Mouse (Mus musculus): ENCODE measurements around the gene Neu3.

The Neu3 gene
- long read RNA-seq, experiment 1 = 0 reads
- long read RNA-seq, experiment 2 = 0 reads

DNA sequence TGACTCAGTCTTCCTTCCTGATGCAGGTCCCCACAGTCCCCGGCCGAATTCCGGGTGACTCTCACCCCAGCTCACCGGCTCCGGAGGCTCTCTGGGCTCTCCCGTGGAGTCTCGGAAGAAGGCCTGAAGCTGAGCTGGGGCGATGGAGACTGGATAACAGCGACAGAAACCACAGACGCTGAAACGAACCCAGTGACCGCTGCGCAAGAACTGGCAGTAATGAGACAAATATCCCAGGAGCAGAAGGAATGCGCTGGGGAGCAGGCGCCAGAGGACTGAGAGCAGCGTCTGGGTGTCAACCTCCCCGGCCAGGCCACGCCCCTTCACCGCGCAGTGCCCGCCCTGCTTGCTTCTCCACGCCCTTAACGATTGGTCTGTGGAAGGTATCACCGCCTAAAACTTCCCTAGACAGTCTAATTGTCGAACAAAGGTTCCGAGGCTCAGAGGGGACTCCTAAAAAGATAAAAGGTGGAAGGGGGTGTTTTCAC, at the start of gene Neu3:
TSS of gene Neu3 (minus strand) at position 335 of the 488 bp plus-strand sequence.
- intact Hi-C loops (cut with DNase I) = no loop called here

DNA sequence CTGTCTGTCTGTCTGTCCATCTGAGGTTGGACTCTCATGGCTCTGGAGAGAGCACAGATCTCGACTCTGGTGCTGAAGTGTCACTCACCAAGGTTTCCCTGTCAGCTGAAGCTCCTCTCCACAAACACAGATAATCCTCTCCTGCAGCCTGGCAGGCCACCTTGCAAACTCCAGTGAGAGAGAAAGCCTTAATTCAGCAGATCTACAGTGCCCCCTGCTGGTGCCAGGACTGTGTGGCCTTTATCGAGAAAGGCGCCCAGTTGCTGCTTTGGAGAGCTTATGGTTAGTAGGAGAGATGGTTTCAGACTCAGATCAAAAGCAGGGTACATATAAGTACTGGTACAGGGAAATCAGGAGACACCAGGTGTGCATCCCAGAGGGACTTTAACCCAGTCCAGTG, 48.1 kb upstream of the Neu3 start:
- intact Hi-C loops (cut with DNase I) = loop anchor here (2.0 to 5.0 kb wide), 2 partner anchors 64 to 254 kb away; no protein-coding TSS in a partner anchor

DNA sequence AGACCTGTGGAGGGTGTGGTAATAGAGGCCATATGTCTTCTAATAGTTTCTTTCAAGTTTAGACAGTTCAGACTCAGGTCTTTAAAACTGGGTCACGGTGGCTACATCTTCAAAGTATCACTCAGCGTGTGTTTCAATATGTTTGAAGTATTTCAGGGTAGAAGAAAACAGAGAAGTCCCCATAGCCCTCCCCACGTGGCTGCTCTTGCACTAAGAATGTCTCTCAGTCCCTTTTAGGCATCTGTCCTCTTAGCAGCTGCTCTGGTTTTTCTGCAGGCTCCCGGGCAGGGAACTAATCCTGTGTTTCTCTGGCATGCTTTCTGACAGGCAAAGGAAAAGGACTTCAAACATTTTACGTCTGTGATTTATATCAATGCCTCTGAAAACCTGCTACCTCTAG, 47.7 kb upstream of the Neu3 start:
- intact Hi-C loops (cut with DNase I) = loop anchor here (2.0 to 5.0 kb wide), 2 partner anchors 63 to 254 kb away; no protein-coding TSS in a partner anchor

DNA sequence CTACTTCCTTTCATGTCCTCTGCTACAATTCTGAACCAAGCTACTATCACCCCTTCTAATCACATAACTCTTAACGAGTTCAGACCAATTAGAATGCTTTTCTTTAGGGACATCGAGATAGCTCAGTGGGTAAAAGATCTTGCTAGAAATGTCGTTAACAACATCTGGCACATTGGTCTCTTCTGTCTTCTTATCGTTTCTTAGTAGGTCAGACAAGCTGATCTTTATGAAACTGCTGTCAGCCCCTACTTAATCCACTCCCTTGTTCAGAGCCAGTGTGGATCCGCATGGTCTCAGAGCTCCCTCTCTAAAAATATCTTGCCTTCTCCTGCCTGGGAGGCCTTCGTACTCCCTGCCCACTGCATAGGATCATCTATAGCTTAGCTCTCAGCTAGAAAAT, 45.7 kb upstream of the Neu3 start:
- intact Hi-C loops (cut with DNase I) = no loop called here

DNA sequence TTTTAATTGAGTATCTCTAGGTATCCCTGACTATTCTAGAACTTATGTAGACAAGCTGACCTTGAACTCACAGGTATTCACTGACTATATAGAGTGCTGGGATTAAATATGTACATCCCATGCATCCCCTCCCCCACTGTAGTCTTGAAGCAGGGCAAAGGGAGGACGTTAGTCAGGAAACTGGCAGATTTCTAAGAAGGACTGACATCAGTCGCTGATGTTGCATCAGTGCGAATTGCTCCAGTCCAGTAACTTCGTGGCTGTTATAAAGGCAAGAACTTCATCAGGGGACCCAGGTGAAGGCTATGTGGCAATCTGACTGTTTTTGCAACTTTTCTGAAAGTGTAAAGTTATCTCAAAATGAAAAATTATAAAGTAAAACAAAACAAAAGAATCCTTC, 41.1 kb upstream of the Neu3 start:
- intact Hi-C loops (cut with DNase I) = no loop called here

DNA sequence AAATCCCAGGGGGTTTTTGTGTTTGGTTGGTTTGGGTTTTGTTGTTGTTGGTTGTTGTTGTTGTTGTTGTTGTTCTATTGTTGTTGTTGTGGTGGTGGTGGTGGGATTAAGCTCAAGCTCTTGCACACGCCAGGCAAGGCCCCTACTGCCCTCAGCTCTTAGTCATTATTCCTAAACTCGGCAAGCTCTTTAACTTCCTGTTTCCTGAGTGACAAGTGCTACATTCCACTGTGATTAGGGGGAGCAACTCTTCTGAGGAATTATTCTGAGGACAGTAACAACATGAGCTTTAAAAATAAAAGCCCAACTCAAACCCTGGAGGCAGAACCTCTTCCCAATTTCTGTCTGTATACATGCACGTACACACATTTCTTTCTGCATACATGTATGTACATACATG, 37.0 kb upstream of the Neu3 start:
- intact Hi-C loops (cut with DNase I) = no loop called here

DNA sequence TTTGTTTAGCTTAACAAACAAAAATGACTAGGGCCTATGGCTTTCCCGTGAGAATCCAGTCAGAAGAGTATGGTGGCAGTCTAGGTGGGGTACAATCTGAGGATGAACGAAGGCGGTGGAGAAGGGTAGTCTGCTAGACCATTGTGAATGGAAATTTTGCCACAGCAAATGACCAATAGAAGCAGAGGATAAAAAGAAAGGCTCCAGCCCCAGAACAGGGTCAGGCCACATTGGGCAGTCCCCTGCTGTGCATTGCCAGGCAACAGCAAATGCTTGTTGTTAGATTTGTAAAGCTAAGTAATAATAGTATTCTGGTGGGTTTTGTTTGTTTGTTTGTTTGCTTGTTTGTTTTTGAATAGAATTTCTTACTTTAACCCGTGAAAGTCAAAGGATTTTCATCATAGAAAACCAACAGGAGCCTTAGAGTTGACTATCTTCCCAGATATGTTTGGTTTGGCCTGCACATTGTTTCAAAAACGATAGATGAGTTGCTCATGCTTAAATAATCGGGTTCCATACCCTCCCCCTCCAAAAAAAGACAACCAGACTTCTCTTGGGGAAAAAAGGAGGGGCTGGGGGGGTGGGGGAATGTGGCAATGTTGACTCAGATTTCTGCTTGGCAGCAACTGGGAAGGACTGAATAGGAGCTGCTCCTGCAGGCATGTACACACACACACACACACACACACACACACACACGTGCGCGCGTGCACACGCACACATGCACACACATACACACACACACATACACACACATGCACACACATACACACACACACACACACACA, 36.2 kb upstream of the Neu3 start:
- intact Hi-C loops (cut with DNase I) = no loop called here

DNA sequence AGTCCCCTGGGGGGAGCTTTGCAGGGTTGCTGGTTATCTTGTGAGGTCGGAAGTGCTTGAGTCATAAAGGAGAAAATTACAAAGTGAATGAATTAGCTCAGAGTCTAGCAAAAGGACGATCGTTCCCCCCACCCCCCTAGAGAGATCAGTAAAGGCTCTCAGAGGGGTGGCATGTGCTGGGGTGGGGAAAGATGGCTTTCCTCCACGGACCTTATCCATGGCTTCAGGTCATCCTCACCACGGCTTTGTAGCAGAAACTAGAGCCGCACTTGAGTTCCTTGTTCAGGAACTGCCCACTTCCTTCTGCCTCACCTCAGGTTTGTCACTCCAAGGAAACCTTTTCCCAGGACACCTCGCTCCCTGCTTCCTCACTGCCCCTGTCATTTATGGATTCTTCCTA, 35.1 kb upstream of the Neu3 start, which contains the start of gene Spcs2:
TSS of gene Spcs2 (minus strand) at position 101 of the 400 bp plus-strand sequence.
- intact Hi-C loops (cut with DNase I) = no loop called here

DNA sequence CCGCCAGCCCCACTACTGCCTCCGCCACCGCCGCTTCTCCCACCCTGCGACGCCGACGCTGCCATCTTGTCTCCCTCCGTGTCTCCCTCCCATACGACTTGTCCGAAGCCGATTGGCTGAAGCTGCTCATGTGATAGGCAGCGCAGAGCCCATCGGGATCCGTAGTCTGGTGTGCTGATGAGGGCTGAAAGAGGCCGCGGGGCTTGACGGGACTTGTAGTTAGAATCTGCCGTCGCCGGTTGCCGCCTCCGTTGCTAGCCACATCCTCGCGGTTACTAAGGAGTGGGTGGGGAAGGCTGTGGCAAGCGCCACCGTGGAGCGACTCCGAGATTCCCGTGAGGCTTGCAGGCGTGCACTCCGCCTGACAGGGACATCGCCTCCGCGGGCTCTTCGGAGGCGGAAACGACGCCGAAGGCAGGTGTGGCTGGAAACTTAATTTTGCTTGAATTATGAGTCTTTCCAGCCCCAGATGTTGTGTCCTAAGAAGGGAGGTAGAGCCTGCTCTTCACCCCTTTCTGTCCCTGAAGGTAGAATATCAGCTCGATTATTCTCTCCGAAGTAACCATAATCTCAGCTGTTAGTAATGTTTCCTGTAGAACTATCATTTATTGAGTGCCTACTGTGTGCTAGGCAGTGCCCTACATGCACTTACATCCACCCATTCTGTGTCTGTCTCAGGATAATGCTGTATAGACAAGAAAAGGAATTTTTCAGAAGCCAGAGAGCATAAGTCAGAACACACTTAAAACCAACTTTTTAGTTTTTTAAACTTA, 30.8 kb upstream of the Neu3 start, which contains the start of gene Xrra1:
TSS of gene Xrra1 (plus strand) at position 304 of the 773 bp plus-strand sequence.
- intact Hi-C loops (cut with DNase I) = loop anchor here (5.0 kb wide), 1 partner anchor 47 kb away; no protein-coding TSS in a partner anchor

DNA sequence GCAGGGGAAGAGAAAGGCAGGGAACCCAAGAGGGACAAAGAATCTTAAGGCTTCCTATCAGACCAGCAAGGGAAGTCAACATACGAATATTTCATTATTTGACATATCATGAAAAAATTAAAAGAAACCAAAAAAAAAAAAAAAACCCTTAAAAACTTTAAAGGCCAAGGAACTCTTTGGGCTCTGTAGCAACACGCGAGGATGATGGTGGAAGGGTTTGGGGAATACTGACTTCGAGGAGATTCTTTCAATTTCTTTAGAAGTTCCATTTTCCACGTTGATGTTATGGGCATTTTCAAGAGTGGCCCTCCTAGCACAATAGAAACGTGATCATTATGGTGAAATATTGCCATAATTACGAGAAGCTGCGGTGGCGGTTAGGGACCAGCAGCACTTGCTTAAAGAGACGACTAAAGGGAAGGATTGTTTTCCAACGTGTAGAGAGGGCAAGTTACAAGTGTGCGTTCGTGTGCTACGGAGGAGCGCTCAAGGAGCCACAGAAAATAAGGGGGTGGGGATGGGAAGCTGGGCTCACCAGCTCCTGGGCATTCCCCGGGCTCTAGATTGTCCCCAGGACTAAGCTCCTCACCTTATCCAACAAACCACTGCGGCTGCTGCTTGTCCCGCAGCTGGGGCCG, 30.1 kb upstream of the Neu3 start:
- intact Hi-C loops (cut with DNase I) = loop anchor here (5.0 kb wide), 1 partner anchor 46 kb away; no protein-coding TSS in a partner anchor

DNA sequence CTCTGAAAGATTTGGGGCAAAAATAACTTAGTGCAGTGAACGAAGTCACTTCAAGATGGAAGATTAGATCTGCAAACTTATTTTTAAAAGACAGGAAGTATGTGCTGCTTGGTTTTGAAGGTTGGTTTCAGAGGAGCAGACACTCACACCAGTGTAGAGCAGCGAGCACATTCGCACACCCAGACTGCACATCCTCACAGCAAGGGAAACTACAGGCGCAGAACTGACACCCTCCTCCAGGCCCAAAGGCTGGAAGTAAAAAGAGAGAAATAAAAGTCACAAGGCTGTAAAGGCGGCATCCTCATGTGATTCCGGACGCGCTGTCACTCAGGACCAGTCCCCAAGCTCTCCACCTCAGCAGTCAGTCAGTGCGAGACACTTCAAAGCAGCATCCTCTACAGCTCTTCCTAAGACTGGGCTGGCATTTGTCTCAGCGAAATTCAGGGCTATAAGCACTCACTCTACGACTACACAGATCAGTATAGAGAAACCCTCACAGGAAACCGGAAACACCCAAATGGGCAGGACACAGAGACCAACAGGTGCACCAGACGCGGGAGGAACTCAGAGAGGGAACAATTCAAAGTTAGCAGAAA, 28.1 kb upstream of the Neu3 start:
- intact Hi-C loops (cut with DNase I) = loop anchor here (5.0 kb wide), 1 partner anchor 44 kb away; no protein-coding TSS in a partner anchor

DNA sequence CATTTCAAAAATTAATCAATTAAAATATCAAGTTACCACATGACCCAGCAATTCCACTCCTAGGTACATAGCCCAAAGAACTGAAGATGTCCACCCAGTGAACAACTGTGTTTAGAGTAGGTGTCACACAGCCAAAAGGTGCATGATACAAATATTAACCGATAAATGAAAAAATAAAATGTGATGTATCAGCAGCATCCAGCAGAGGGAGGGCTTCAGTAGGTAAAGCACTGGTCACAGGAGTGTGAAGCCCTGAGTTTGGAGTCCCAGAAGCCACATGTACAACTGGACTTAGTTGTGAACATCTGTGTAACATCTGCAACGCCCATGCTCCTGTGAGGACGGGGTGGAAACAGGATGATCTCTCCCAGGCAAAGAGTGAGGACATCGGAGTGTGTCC, 26.1 kb upstream of the Neu3 start:
- intact Hi-C loops (cut with DNase I) = no loop called here

DNA sequence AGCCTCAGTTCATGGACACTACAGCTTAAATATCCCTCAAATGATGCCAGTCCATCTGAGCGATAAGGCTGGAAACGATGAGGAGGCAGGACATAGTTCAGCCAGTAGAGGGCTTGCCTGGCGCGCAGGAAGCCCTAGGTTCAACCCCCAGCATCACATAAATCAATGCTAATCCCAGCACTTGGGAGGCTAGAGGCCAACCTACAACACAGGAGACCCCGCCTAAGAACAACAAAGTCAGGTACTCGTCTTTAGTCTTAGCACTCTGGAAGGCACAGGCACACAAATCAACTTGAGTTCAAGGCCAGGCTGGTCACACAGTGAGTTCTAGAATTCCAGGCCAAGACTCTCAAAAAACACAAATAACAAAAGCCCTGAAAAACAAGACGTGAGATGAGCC, 25.1 kb upstream of the Neu3 start:
- intact Hi-C loops (cut with DNase I) = no loop called here

DNA sequence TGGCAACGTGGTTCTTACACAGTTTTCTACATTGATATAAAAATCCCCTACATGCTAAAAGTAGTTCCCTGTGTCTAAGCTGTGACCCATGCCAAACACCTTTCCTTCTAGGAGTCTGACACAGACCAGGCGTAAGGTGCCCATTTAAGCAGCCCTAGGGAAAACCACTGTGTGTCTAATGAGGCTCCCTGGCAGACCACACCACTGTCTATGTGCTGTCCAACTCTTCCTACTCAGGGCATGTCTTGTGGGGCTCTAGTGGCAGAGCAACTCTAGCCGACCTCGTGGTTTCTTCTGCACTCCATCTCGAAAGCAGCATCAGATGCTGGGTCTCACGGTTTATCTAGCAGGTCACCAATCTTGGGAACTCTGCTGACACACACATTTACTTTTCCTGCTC, 23.4 kb upstream of the Neu3 start:
- intact Hi-C loops (cut with DNase I) = no loop called here

DNA sequence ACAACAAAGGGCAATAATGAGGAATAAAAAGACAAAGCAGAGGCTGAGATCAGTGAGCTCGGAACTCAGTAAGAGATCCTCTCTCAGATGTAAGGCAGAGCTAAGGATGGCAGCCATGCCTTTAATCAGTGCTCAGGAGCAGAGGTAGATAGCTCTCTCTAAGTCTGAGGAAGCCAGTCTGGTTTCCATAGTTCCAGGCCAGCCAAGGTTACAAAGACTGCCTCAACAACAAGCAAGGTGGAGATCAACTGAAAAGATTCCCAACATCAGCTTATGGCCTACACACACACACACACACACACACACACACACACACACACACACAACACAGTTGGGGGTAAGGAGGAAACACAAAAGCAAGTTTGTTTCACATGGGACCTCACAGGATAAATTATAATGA, 22.9 kb upstream of the Neu3 start:
- intact Hi-C loops (cut with DNase I) = no loop called here

DNA sequence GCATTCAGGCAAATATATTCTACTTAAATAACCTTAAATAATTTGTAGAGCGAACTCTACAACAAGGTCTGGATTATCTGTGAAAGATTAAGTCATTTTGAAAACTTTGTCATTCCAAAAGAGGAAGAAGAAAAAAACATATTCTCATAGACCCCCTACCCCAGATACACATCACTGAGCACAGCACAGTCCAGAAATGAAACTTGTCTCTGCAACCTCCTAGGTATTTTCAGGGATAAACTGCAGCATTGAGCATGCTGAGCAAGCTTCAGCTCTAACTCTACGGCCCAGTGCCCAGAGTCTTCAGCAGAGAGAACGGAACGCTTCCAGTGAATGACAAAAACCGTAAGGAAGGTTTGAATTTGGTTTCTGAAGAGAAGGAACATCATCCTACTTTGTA, 22.3 kb upstream of the Neu3 start:
- intact Hi-C loops (cut with DNase I) = no loop called here

DNA sequence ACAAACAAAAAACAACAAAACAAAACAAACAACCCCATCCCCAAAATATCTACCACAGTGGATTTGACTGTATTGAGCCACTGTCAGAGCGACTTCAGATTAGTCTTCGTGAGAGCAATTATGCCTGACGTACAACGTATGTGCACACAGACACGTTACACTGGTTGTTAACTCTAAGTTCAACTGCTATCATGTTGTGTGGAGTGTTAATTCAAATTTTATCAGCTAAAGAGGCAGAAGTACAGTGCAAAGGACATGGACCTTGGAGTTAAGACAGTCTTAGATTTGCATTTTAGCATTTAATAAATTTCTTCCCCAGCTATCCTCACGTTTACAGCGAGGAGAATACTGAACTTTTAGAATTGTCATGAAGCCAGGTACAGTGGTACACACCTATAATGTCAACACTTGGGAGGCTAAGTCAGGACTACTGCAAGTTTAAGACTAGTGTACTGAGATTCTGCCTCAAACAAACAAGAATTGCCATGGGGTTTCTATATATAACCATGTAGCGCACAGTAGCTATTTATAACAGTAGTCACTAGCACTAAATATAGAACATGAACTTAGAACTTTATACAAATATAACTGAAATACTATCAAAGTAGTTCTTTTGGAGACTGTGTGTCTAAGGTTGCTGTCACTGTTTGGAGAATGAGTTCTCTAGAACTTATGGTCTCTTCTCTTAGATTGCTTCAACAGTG, 17.5 kb upstream of the Neu3 start:
- intact Hi-C loops (cut with DNase I) = no loop called here

DNA sequence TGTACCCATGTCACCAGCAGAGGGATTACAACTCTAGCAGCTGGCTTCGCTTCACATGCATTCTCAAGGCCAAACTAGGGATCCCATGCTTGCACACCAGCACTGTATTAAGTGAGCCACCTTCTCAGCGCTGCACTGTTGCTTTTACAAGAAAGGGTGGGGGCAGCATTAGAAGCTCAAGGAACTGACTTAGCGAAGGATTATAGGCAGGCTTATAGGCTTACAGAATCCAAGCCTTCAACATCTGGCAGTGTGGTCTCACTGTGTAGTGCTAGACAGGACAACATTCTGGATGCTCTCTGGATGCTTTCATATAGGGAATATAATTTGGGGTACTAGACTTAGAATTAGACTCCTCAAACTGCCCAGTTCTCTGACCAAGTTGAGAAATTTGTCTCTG, 10.0 kb upstream of the Neu3 start:
- intact Hi-C loops (cut with DNase I) = no loop called here

DNA sequence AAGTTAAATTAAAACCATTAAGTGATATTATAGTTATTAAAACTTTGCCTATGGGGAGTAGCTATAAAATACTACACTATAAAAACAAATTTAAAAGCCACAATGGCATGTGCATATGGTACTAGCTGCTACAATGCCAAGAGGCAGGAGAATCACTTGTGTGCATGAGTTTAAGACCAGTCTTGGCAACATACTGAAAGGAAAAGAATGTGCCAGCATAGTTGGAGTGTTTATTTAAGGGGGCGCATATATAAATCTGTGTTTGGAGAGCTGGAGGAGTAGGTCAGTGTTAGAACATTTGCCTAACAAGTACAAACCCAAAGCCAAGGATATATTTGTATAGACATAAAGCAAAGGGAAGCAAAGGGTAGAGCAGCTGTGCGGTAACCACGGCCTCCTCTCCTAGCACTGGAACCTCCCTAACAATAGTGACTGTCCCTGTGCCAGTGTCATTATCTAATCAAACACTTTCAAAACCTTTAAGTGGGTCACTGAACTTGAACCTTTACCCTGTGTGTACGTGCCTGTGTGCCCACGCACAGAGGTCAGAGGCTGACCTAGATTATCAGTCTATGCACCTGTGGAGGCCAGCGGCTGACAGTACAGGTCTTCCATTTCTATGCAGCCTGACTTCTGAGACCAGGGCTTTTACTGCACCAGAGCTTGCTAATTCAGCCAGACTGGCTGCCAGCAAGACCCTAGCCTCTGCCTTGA, 9.3 kb upstream of the Neu3 start:
- intact Hi-C loops (cut with DNase I) = no loop called here

DNA sequence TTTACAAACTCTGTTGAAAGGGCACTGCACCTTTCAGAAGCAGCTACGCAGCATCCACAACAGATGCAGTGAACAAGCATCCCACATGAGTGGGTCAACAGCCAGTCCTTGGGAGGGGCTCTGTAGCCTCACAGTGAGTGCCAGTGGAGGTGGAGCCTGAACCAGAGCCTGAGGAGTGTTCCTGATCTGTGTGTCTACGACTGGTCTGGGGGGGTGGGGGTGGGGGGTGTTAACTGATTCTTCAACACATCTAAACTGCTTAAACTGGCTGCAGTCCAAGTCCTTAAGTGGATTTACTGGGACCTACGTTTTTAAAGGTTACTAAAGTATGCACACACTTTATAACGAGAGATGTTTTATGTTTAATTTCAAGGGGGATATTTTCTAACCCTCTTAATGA, 8.6 kb upstream of the Neu3 start:
- intact Hi-C loops (cut with DNase I) = no loop called here
